Mouse (Mus musculus): ENCODE results near the gene Olfr695. TPM values are rescaled to one million over a fixed set of nuclear protein-coding genes. Genes with fewer than 3 reads are reported as not detected.

Olfr695 gene
- polyA plus RNA-seq, 1 experiment from 2014 or later, result not detected

GRCm38 (mm10) chr7:106691714-106692113 is 24.5 kb downstream of the Olfr695 start, which contains the start of gene Olfr694:
Gene Olfr694, minus strand, starts transcription at chr7:106691814.
- Histone ChIP-seq H3K9ac (replicated peaks) (no peak within 1 kb of the TSS), H3K4me2 (replicated peaks) (no peak within 1 kb of the TSS), H3K27me3 (no peaks in the 10 kb centered on the region), H3K4me3 (replicated peaks) (no peak within 1 kb of the TSS), H3K9me3 (0 out of 2 replicates have a peak, but pooled peaks cover 2% of the 10 kb centered on the region), H3K4me1 (replicated peaks) (no peaks in the 10 kb centered on the region), H3K36me3 (no peaks in the 10 kb centered on the region), H3K27ac (no peak within 1 kb of the TSS)
- no peak for ATAC-seq
- 90% methylated on average over 1 of the region's 1 CpGs for WGBS

DNA sequence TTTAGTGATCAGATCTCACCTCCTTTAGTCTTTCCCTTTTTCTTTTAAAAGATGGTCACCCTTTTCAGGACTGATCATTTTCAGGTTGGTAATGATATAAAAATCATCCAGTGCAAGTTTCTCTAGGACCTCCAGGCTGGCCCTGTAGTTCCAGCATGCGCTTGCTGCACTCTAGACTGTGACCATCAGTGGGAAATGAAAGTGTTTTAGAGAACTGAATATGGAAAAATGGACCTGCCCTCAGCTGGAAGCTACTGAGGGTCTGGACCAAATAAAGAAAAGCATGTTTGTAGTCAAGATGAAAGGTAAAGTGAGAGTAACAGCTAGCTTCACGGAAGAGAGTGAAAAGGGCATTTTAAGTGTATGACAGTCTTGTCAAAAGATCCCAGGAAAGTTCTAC is 30.8 kb downstream of the Olfr695 start:
- H3K27ac ChIP-seq, result no peak overlapping the region
- H3K4me2 ChIP-seq (replicated peaks), result no peak overlapping the region
- WGBS, result 94% methylated on average over 2 of the region's 2 CpGs
- H3K27me3 ChIP-seq, result no peaks in the 10 kb centered on the region
- H3K4me3 ChIP-seq (replicated peaks), result no peak overlapping the region
- H3K9me3 ChIP-seq, result no peaks in the 10 kb centered on the region
- H3K36me3 ChIP-seq, result no peaks in the 10 kb centered on the region
- ATAC-seq, result no peak
- H3K4me1 ChIP-seq (replicated peaks), result no peaks in the 10 kb centered on the region
- H3K9ac ChIP-seq (replicated peaks), result no peak overlapping the region

GRCm38 (mm10) chr7:106680484-106680883 is 35.7 kb downstream of the Olfr695 start, which contains the start of gene Olfr693:
Gene Olfr693, minus strand, starts transcription at chr7:106680584.
- Histone ChIP-seq H3K27ac (no peak within 1 kb of the TSS), H3K9ac (replicated peaks) (no peak within 1 kb of the TSS), H3K9me3 (no peaks in the 10 kb centered on the region), H3K36me3 (no peaks in the 10 kb centered on the region), H3K4me2 (replicated peaks) (no peak within 1 kb of the TSS), H3K4me1 (replicated peaks) (no peaks in the 10 kb centered on the region), H3K27me3 (no peaks in the 10 kb centered on the region), H3K4me3 (replicated peaks) (no peak within 1 kb of the TSS)
- no peak for ATAC-seq

Other genes starting within 250 kb of the Olfr695 start
- gene Olfr693, start 35.8 kb downstream of the Olfr695 start, polyA plus RNA-seq (2015; fragmentation: Nextera tagmentation; extraction: Ambion mirVana), result not detected in 2 replicates
- gene Olfr694, start 24.6 kb downstream of the Olfr695 start, polyA plus RNA-seq (2015; fragmentation: Nextera tagmentation; extraction: Ambion mirVana), result not detected in 2 replicates
- not detected in 2 replicates for gene Olfr697, start 26.0 kb upstream of the Olfr695 start, polyA plus RNA-seq (2015; fragmentation: Nextera tagmentation; extraction: Ambion mirVana)
- not detected in 2 replicates for gene Olfr698, start 39.0 kb upstream of the Olfr695 start, polyA plus RNA-seq (2015; fragmentation: Nextera tagmentation; extraction: Ambion mirVana)
- not detected in 2 replicates for gene Olfr699, start 76.8 kb upstream of the Olfr695 start, polyA plus RNA-seq (2015; fragmentation: Nextera tagmentation; extraction: Ambion mirVana)
- not detected in 2 replicates for gene Olfr700, start 92.4 kb upstream of the Olfr695 start, polyA plus RNA-seq (2015; fragmentation: Nextera tagmentation; extraction: Ambion mirVana)
- gene Olfr701, start 97.7 kb upstream of the Olfr695 start, polyA plus RNA-seq (2015; fragmentation: Nextera tagmentation; extraction: Ambion mirVana), result not detected in 2 replicates
- not detected in 2 replicates for gene Olfr702, start 117.5 kb upstream of the Olfr695 start, polyA plus RNA-seq (2015; fragmentation: Nextera tagmentation; extraction: Ambion mirVana)
- not detected in 2 replicates for gene Olfr703, start 127.0 kb upstream of the Olfr695 start, polyA plus RNA-seq (2015; fragmentation: Nextera tagmentation; extraction: Ambion mirVana)
- not detected in 2 replicates for gene Olfr704, start 146.8 kb upstream of the Olfr695 start, polyA plus RNA-seq (2015; fragmentation: Nextera tagmentation; extraction: Ambion mirVana)
- gene Olfr705, start 160.5 kb upstream of the Olfr695 start, polyA plus RNA-seq (2015; fragmentation: Nextera tagmentation; extraction: Ambion mirVana), result not detected in 2 replicates
- not detected in 2 replicates for gene Olfr706, start 171.8 kb upstream of the Olfr695 start, polyA plus RNA-seq (2015; fragmentation: Nextera tagmentation; extraction: Ambion mirVana)
- not detected in 2 replicates for gene Olfr707, start 184.8 kb upstream of the Olfr695 start, polyA plus RNA-seq (2015; fragmentation: Nextera tagmentation; extraction: Ambion mirVana)
- gene Olfr1532-ps1, start 191.6 kb upstream of the Olfr695 start, polyA plus RNA-seq (2015; fragmentation: Nextera tagmentation; extraction: Ambion mirVana), result not detected in 2 replicates
- gene Olfr709-ps1, start 215.8 kb upstream of the Olfr695 start, polyA plus RNA-seq (2015; fragmentation: Nextera tagmentation; extraction: Ambion mirVana), result not detected in 2 replicates
- gene Olfr710, start 231.9 kb upstream of the Olfr695 start, polyA plus RNA-seq (2015; fragmentation: Nextera tagmentation; extraction: Ambion mirVana), result not detected in 2 replicates
- not detected in 2 replicates for gene Olfr6, start 247.5 kb upstream of the Olfr695 start, polyA plus RNA-seq (2015; fragmentation: Nextera tagmentation; extraction: Ambion mirVana)

Data from midbrain, embryonic 13.5 days (tissue).